Mouse (Mus musculus): ENCODE results near the gene 1810024B03Rik. TPM values are rescaled to one million over a fixed set of nuclear protein-coding genes. Genes with fewer than 3 reads are reported as not detected.

Gene 1810024B03Rik
- polyA plus RNA-seq (2012; fragmentation: generic; extraction: Trizol) = 1.1 TPM

GRCm38 (mm10) chr2:127207547-127208451 lies at the start of gene 1810024B03Rik, which contains the start of gene Snrnp200:
TSS of gene 1810024B03Rik (minus strand) at chr2:127208280.
TSS of gene Snrnp200 (plus strand) at chr2:127208386.
- H3K36me3 ChIP-seq (ENCODE audit: control insufficient read depth, insufficient read depth) = peaks cover 25% of the 10 kb centered on the region
- H3ac ChIP-seq (ENCODE audit: control insufficient read depth, insufficient read length) = peak within 1 kb of the TSS; percentile 10
- peak within 1 kb of the TSS; percentile 58 for H3K4me3 ChIP-seq
- TF ChIP-seq POLR2AphosphoS2 (IDR thresholded peaks at IDR 0.05; ENCODE audit: insufficient read length, low read depth) = peak; percentile 54
- TF ChIP-seq POLR2A (IDR thresholded peaks at IDR 0.05; ENCODE audit: insufficient read length, low read depth) = peak; percentile 76
- TF ChIP-seq E2F4 (IDR thresholded peaks at IDR 0.05; ENCODE audit: insufficient read depth) = no peak
- H3K27me3 ChIP-seq (ENCODE audit: control insufficient read depth, insufficient read depth, insufficient read length) = no peaks in the 10 kb centered on the region
- H3K4me2 ChIP-seq (ENCODE audit: low read depth) = peak within 1 kb of the TSS; percentile 100
- H3K79me2 ChIP-seq (ENCODE audit: control insufficient read depth, insufficient read depth) = peaks cover 12% of the 10 kb centered on the region

GRCm38 (mm10) chr2:127255294-127255693 lies 47.2 kb upstream of the 1810024B03Rik start:
- no peak overlapping the region for H3K4me3 ChIP-seq
- TF ChIP-seq CEBPB (IDR thresholded peaks at IDR 0.05; ENCODE audit: insufficient read depth, poor library complexity, severe bottlenecking) (no peak), SRF (IDR thresholded peaks at IDR 0.05; ENCODE audit: control insufficient read depth, insufficient read length, low read depth) (no peak), POLR2AphosphoS2 (IDR thresholded peaks at IDR 0.05; ENCODE audit: insufficient read length, low read depth) (no peak), REST (IDR thresholded peaks at IDR 0.05; ENCODE audit: insufficient read depth, insufficient read length) (no peak), TCF12 (IDR thresholded peaks at IDR 0.05; ENCODE audit: insufficient read depth, poor library complexity, severe bottlenecking) (no peak)
- H3K36me3 ChIP-seq (ENCODE audit: control insufficient read depth, insufficient read depth) = peaks cover 13% of the 10 kb centered on the region

GRCm38 (mm10) chr2:127254604-127255134 lies 46.6 kb upstream of the 1810024B03Rik start:
- no peak overlapping the region for H3K4me3 ChIP-seq
- no peaks in the 10 kb centered on the region for H3K27me3 ChIP-seq (ENCODE audit: control insufficient read depth, insufficient read depth, insufficient read length)
- peaks cover 8% of the 10 kb centered on the region for H3K36me3 ChIP-seq (ENCODE audit: control insufficient read depth, insufficient read depth)
- H3K79me2 ChIP-seq (ENCODE audit: control insufficient read depth, insufficient read depth) = peaks cover 3% of the 10 kb centered on the region
- H3K4me2 ChIP-seq (ENCODE audit: low read depth) = no peak overlapping the region
- H3ac ChIP-seq (ENCODE audit: control insufficient read depth, insufficient read length) = no peak overlapping the region
- TF ChIP-seq MYOD1 (IDR thresholded peaks at IDR 0.05; ENCODE audit: control insufficient read depth in 1 of 3, insufficient read length in 2 of 3, low read depth in 2 of 3) (no peak), MYOG (IDR thresholded peaks at IDR 0.05; ENCODE audit: control insufficient read depth in 1 of 3, insufficient read depth in 1 of 3, insufficient read length in 2 of 3, low read depth in 2 of 3) (no peak), POLR2A (IDR thresholded peaks at IDR 0.05; ENCODE audit: insufficient read length, low read depth) (no peak), REST (IDR thresholded peaks at IDR 0.05; ENCODE audit: insufficient read depth, insufficient read length) (no peak), POLR2AphosphoS2 (IDR thresholded peaks at IDR 0.05; ENCODE audit: insufficient read length, low read depth) (no peak), TCF12 (IDR thresholded peaks at IDR 0.05; ENCODE audit: insufficient read depth, poor library complexity, severe bottlenecking) (no peak), SRF (IDR thresholded peaks at IDR 0.05; ENCODE audit: control insufficient read depth, insufficient read length, low read depth) (no peak), CEBPB (IDR thresholded peaks at IDR 0.05; ENCODE audit: insufficient read depth, poor library complexity, severe bottlenecking) (no peak), MAX (IDR thresholded peaks at IDR 0.05; ENCODE audit: low read depth) (no peak), USF1 (IDR thresholded peaks at IDR 0.05; ENCODE audit: low read depth) (no peak), TCF3 (IDR thresholded peaks at IDR 0.05; ENCODE audit: insufficient read length, low read depth) (no peak), E2F4 (IDR thresholded peaks at IDR 0.05; ENCODE audit: insufficient read depth) (no peak)

More at GRCm38 (mm10) chr2:127255294-127255693, 47.2 kb upstream of the 1810024B03Rik start:
- Histone ChIP-seq H3ac (ENCODE audit: control insufficient read depth, insufficient read length) (no peak overlapping the region), H3K4me2 (ENCODE audit: low read depth) (no peak overlapping the region), H3K27me3 (ENCODE audit: control insufficient read depth, insufficient read depth, insufficient read length) (no peaks in the 10 kb centered on the region), H3K79me2 (ENCODE audit: control insufficient read depth, insufficient read depth) (peaks cover 3% of the 10 kb centered on the region)

- Histone ChIP-seq H3K27me3 (ENCODE audit: control insufficient read depth, insufficient read depth, insufficient read length) (no peaks in the 10 kb centered on the region), H3K79me2 (ENCODE audit: control insufficient read depth, insufficient read depth) (peaks cover 14% of the 10 kb centered on the region), H3K4me3 (no peak overlapping the region), H3K36me3 (ENCODE audit: control insufficient read depth, insufficient read depth) (no peaks in the 10 kb centered on the region), H3K4me2 (ENCODE audit: low read depth) (peak overlapping the region; percentile 25), H3ac (ENCODE audit: control insufficient read depth, insufficient read length) (no peak overlapping the region)
- TF ChIP-seq REST (IDR thresholded peaks at IDR 0.05; ENCODE audit: insufficient read depth, insufficient read length) (no peak), TCF3 (IDR thresholded peaks at IDR 0.05; ENCODE audit: insufficient read length, low read depth) (no peak), MYOD1 (IDR thresholded peaks at IDR 0.05; ENCODE audit: control insufficient read depth in 1 of 3, insufficient read length in 2 of 3, low read depth in 2 of 3) (no peak), MYOG (IDR thresholded peaks at IDR 0.05; ENCODE audit: control insufficient read depth in 1 of 3, insufficient read depth in 1 of 3, insufficient read length in 2 of 3, low read depth in 2 of 3) (no peak), MAX (IDR thresholded peaks at IDR 0.05; ENCODE audit: low read depth) (no peak), SRF (IDR thresholded peaks at IDR 0.05; ENCODE audit: control insufficient read depth, insufficient read length, low read depth) (no peak), E2F4 (IDR thresholded peaks at IDR 0.05; ENCODE audit: insufficient read depth) (no peak), USF1 (IDR thresholded peaks at IDR 0.05; ENCODE audit: low read depth) (no peak), POLR2A (IDR thresholded peaks at IDR 0.05; ENCODE audit: insufficient read length, low read depth) (no peak), POLR2AphosphoS2 (IDR thresholded peaks at IDR 0.05; ENCODE audit: insufficient read length, low read depth) (no peak), TCF12 (IDR thresholded peaks at IDR 0.05; ENCODE audit: insufficient read depth, poor library complexity, severe bottlenecking) (no peak), CEBPB (IDR thresholded peaks at IDR 0.05; ENCODE audit: insufficient read depth, poor library complexity, severe bottlenecking) (no peak)
Observed at GRCm38 (mm10) chr2:127252787-127253186, 44.7 kb upstream of the 1810024B03Rik start.
